Comparison of ENCODE assay signal across 32 mouse cellular contexts in genomic region chr8:64646421-64646820, GRCm38 (mm10). TPM values are rescaled to one million over a fixed set of nuclear protein-coding genes. Genes with fewer than 3 reads are reported as not detected.
DNase-seq lines count a peak whose midpoint lies in the region; ATAC-seq and TF ChIP-seq lines count a peak whose summit lies in the region.
"Had no signal": no experiment of that assay in that cellular context is flagged by ENCODE, and none has a peak within 500 bp of the region (broad histone marks: within the 10 kb centered on the region; RNA-seq: fewer than 3 reads in every experiment).

No protein-coding gene starts in this region.

- TF ChIP-seq EP300 in stomach, postnatal 0 days (optimal IDR thresholded peaks at IDR 0.05) = no peak

- WGBS in embryonic facial prominence, embryonic 12.5 days = 94% methylated on average over 5 of the region's 5 CpGs
- WGBS in embryonic facial prominence, embryonic 10.5 days = 91% methylated on average over 5 of the region's 5 CpGs
- WGBS in intestine, embryonic 14.5 days = 93% methylated on average over 5 of the region's 5 CpGs
- WGBS in intestine, postnatal 0 days = 89% methylated on average over 5 of the region's 5 CpGs
- 87% methylated on average over 5 of the region's 5 CpGs for WGBS in stomach, embryonic 16.5 days
- WGBS in stomach, postnatal 0 days = 88% methylated on average over 5 of the region's 5 CpGs

- H3K4me3 ChIP-seq in embryonic facial prominence, embryonic 12.5 days = no peak overlapping the region
- H3K4me3 ChIP-seq in embryonic facial prominence, embryonic 10.5 days = no peak overlapping the region
- no peak overlapping the region for H3K4me3 ChIP-seq in intestine, embryonic 14.5 days (ENCODE audit: low read depth, low read length)
- H3K4me3 ChIP-seq in intestine, postnatal 0 days (ENCODE audit: low read depth, low read length) = no peak overlapping the region
- no peak overlapping the region for H3K4me3 ChIP-seq in stomach, embryonic 16.5 days (replicated peaks; ENCODE audit: low read length)
- no peak overlapping the region for H3K4me3 ChIP-seq in stomach, postnatal 0 days (ENCODE audit: low read depth, low read length)
- H3K4me3 ChIP-seq: forebrain, embryonic 13.5 days; heart, embryonic 13.5 days; hindbrain, embryonic 10.5 days; hindbrain, embryonic 15.5 days; kidney, embryonic 15.5 days; limb, embryonic 12.5 days; liver, embryonic 15.5 days; midbrain, embryonic 10.5 days; myocyte; stomach, embryonic 15.5 days had no signal

- no peaks in the 10 kb centered on the region for H3K36me3 ChIP-seq in embryonic facial prominence, embryonic 12.5 days
- H3K36me3 ChIP-seq in embryonic facial prominence, embryonic 10.5 days (replicated peaks) = no peaks in the 10 kb centered on the region
- H3K36me3 ChIP-seq in intestine, embryonic 14.5 days (ENCODE audit: control insufficient read depth, insufficient read depth, low read length) = no peaks in the 10 kb centered on the region
- no peaks in the 10 kb centered on the region for H3K36me3 ChIP-seq in intestine, postnatal 0 days (ENCODE audit: control insufficient read depth, insufficient read depth)
- H3K36me3 ChIP-seq in stomach, embryonic 16.5 days (ENCODE audit: control insufficient read depth, insufficient read depth, low read length) = no peaks in the 10 kb centered on the region
- no peaks in the 10 kb centered on the region for H3K36me3 ChIP-seq in stomach, postnatal 0 days (ENCODE audit: control insufficient read depth, insufficient read depth, low read length)
- H3K36me3 ChIP-seq: heart, embryonic 13.5 days; hindbrain, embryonic 10.5 days; hindbrain, embryonic 15.5 days; kidney, embryonic 15.5 days; limb, embryonic 12.5 days; liver, embryonic 15.5 days; midbrain, embryonic 10.5 days; stomach, embryonic 15.5 days had no signal

- TF ChIP-seq CTCF in intestine, postnatal 0 days (IDR thresholded peaks at IDR 0.05; ENCODE audit: low read depth) = no peak
- TF ChIP-seq CTCF in stomach, postnatal 0 days (IDR thresholded peaks at IDR 0.05; ENCODE audit: low read depth) = no peak

- H3K9ac ChIP-seq in embryonic facial prominence, embryonic 12.5 days = no peak overlapping the region
- no peak overlapping the region for H3K9ac ChIP-seq in intestine, embryonic 14.5 days (ENCODE audit: low read length)
- H3K9ac ChIP-seq in intestine, postnatal 0 days (ENCODE audit: low read depth, low read length) = no peak overlapping the region
- H3K9ac ChIP-seq in stomach, embryonic 16.5 days (ENCODE audit: low read length) = no peak overlapping the region
- H3K9ac ChIP-seq in stomach, postnatal 0 days (ENCODE audit: low read length) = no peak overlapping the region
- H3K9ac ChIP-seq: forebrain, embryonic 13.5 days; heart, embryonic 13.5 days; hindbrain, embryonic 15.5 days; kidney, embryonic 15.5 days; limb, embryonic 12.5 days; liver, embryonic 15.5 days; lung, embryonic 14.5 days; stomach, embryonic 15.5 days had no signal

- H3K4me2 ChIP-seq in embryonic facial prominence, embryonic 12.5 days (replicated peaks) = no peak overlapping the region
- no peak overlapping the region for H3K4me2 ChIP-seq in intestine, embryonic 14.5 days (ENCODE audit: low read length)
- H3K4me2 ChIP-seq in intestine, postnatal 0 days (replicated peaks; ENCODE audit: low read depth) = no peak overlapping the region
- no peak overlapping the region for H3K4me2 ChIP-seq in stomach, embryonic 16.5 days (ENCODE audit: low read depth, low read length)
- no peak overlapping the region for H3K4me2 ChIP-seq in stomach, postnatal 0 days (replicated peaks; ENCODE audit: low read depth)
- H3K4me2 ChIP-seq: forebrain, embryonic 13.5 days; heart, embryonic 13.5 days; hindbrain, embryonic 15.5 days; kidney, embryonic 15.5 days; limb, embryonic 12.5 days; liver, embryonic 15.5 days; lung, embryonic 14.5 days; stomach, embryonic 15.5 days had no signal

- no peak for DNase-seq in embryonic facial prominence, embryonic 10.5 days (ENCODE audit: low spot score)
- DNase-seq in intestine, embryonic 14.5 days (ENCODE audit: low spot score) = no peak
- no peak for DNase-seq in stomach, postnatal 0 days (ENCODE audit: low spot score)
- peak; percentile 36 for DNase-seq in skeletal muscle tissue, adult 2 months (ENCODE audit: low read depth, low spot score)
- no peak for DNase-seq in adrenal gland, postnatal 4 days (ENCODE audit: low spot score in 2 of 2)
- DNase-seq: adrenal gland, postnatal 10 days; cerebellum, adult 8-10 months; heart, postnatal 14 days; kidney, adult 18-20 months; kidney, postnatal 25 days; layer of hippocampus, postnatal 36 days; lung, embryonic 14.5 days; retina, postnatal 1 day; right cerebral cortex, postnatal 14 days; thymus, adult 18-20 months; thymus, postnatal 25 days had no signal

- no peaks in the 10 kb centered on the region for H3K27me3 ChIP-seq in embryonic facial prominence, embryonic 12.5 days
- H3K27me3 ChIP-seq in embryonic facial prominence, embryonic 10.5 days (replicated peaks; ENCODE audit: low read depth, poor library complexity, severe bottlenecking) = no peaks in the 10 kb centered on the region
- H3K27me3 ChIP-seq in intestine, embryonic 14.5 days (replicated peaks; ENCODE audit: control insufficient read depth, insufficient read depth, low read length) = no peaks in the 10 kb centered on the region
- H3K27me3 ChIP-seq in intestine, postnatal 0 days (replicated peaks; ENCODE audit: control insufficient read depth, insufficient read depth, low read length) = no peaks in the 10 kb centered on the region
- no peaks in the 10 kb centered on the region for H3K27me3 ChIP-seq in stomach, embryonic 16.5 days (ENCODE audit: control insufficient read depth, insufficient read depth, low read length)
- no peaks in the 10 kb centered on the region for H3K27me3 ChIP-seq in stomach, postnatal 0 days (ENCODE audit: control insufficient read depth, insufficient read depth, low read length)
- H3K27me3 ChIP-seq: forebrain, embryonic 13.5 days; heart, embryonic 13.5 days; hindbrain, embryonic 15.5 days; kidney, embryonic 15.5 days; limb, embryonic 12.5 days; liver, embryonic 15.5 days; Patski; stomach, embryonic 15.5 days had no signal

- H3K9me3 ChIP-seq in embryonic facial prominence, embryonic 12.5 days = no peaks in the 10 kb centered on the region
- H3K9me3 ChIP-seq in embryonic facial prominence, embryonic 10.5 days = no peaks in the 10 kb centered on the region
- no peaks in the 10 kb centered on the region for H3K9me3 ChIP-seq in intestine, embryonic 14.5 days (ENCODE audit: control insufficient read depth, low read length)
- no peaks in the 10 kb centered on the region for H3K9me3 ChIP-seq in intestine, postnatal 0 days (ENCODE audit: control insufficient read depth)
- no peaks in the 10 kb centered on the region for H3K9me3 ChIP-seq in stomach, embryonic 16.5 days (replicated peaks; ENCODE audit: control insufficient read depth, low read length)
- no peaks in the 10 kb centered on the region for H3K9me3 ChIP-seq in stomach, postnatal 0 days (ENCODE audit: control insufficient read depth, low read length)
- H3K9me3 ChIP-seq: forebrain, embryonic 13.5 days; heart, embryonic 13.5 days; hindbrain, embryonic 10.5 days; hindbrain, embryonic 15.5 days; kidney, embryonic 15.5 days; limb, embryonic 12.5 days; liver, embryonic 15.5 days; midbrain, embryonic 10.5 days; stomach, embryonic 15.5 days had no signal

- ATAC-seq in embryonic facial prominence, embryonic 12.5 days (ENCODE audit: insufficient number of reproducible peaks, insufficient read depth, low FRiP score, low TSS enrichment) = 0 out of 2 replicates have a peak, but pooled peaks have one; percentile 22
- no peak for ATAC-seq in intestine, embryonic 14.5 days (replicated peaks; ENCODE audit: low FRiP score, low TSS enrichment, low read depth)
- no peak for ATAC-seq in intestine, postnatal 0 days
- no peak for ATAC-seq in stomach, embryonic 16.5 days (ENCODE audit: insufficient read depth, low FRiP score)
- ATAC-seq in stomach, postnatal 0 days (ENCODE audit: low FRiP score, low TSS enrichment) = no peak
- ATAC-seq: forebrain, embryonic 13.5 days; Patski had no signal

- H3K27ac ChIP-seq in embryonic facial prominence, embryonic 12.5 days = no peak overlapping the region
- no peak overlapping the region for H3K27ac ChIP-seq in embryonic facial prominence, embryonic 10.5 days (replicated peaks)
- peak overlapping the region; percentile 19; the same call in 1 of the 2 replicates for H3K27ac ChIP-seq in intestine, embryonic 14.5 days (ENCODE audit: low read depth)
- H3K27ac ChIP-seq in intestine, postnatal 0 days (ENCODE audit: low read depth, low read length) = no peak overlapping the region
- peak overlapping the region; percentile 58 for H3K27ac ChIP-seq in stomach, embryonic 16.5 days (ENCODE audit: low read length)
- H3K27ac ChIP-seq in stomach, postnatal 0 days (replicated peaks) = no peak overlapping the region
- H3K27ac ChIP-seq: forebrain, embryonic 13.5 days; heart, embryonic 13.5 days; hindbrain, embryonic 10.5 days; hindbrain, embryonic 15.5 days; kidney, embryonic 15.5 days; limb, embryonic 12.5 days; liver, embryonic 15.5 days; midbrain, embryonic 10.5 days had no signal

- no peaks in the 10 kb centered on the region for H3K4me1 ChIP-seq in embryonic facial prominence, embryonic 12.5 days
- H3K4me1 ChIP-seq in embryonic facial prominence, embryonic 10.5 days = no peaks in the 10 kb centered on the region
- H3K4me1 ChIP-seq in intestine, embryonic 14.5 days (replicated peaks; ENCODE audit: control insufficient read depth, insufficient read depth, low read length) = no peaks in the 10 kb centered on the region; the same call in 1 of the 2 replicates
- H3K4me1 ChIP-seq in intestine, postnatal 0 days (replicated peaks; ENCODE audit: control insufficient read depth, insufficient read depth, low read length) = no peaks in the 10 kb centered on the region
- H3K4me1 ChIP-seq in stomach, embryonic 16.5 days (ENCODE audit: control insufficient read depth, insufficient read depth, low read length) = no peaks in the 10 kb centered on the region
- no peaks in the 10 kb centered on the region for H3K4me1 ChIP-seq in stomach, postnatal 0 days (replicated peaks; ENCODE audit: control insufficient read depth, insufficient read depth)
- H3K4me1 ChIP-seq: hindbrain, embryonic 10.5 days; kidney, embryonic 15.5 days; limb, embryonic 12.5 days; liver, embryonic 15.5 days; stomach, embryonic 15.5 days had no signal

RNA-seq across cellular contexts. Expression of gene Cpe, which starts 46.4 kb away (rescaled TPM):
- 182 and 183 TPM in 2 replicates for polyA plus RNA-seq in embryonic facial prominence, embryonic 12.5 days (2016; fragmentation: Nextera tagmentation; extraction: Ambion mirVana)
- polyA plus RNA-seq in embryonic facial prominence, embryonic 10.5 days (2016; fragmentation: Nextera tagmentation; extraction: Ambion mirVana) = 75.7 and 81.6 TPM in 2 replicates
- 204 and 211 TPM in 2 replicates for polyA plus RNA-seq in intestine, embryonic 14.5 days (2014; fragmentation: Nextera tagmentation; extraction: Ambion mirVana)
- 173 and 185 TPM in 2 replicates for polyA plus RNA-seq in intestine, postnatal 0 days (2015; fragmentation: Nextera tagmentation; extraction: Ambion mirVana)
- 122 and 151 TPM in 2 replicates for polyA plus RNA-seq in stomach, embryonic 16.5 days (2015; fragmentation: Nextera tagmentation; extraction: Ambion mirVana)
- 133 and 175 TPM in 2 replicates for polyA plus RNA-seq in stomach, postnatal 0 days (2015; fragmentation: Nextera tagmentation; extraction: Ambion mirVana)
- 100 to 1,000 TPM; 515 to 519 TPM for total RNA-seq in adrenal gland, postnatal 4 days (2021)
- total RNA-seq: megakaryocyte progenitor cell, adult 5-6 weeks; MEL had no signal

Comparison
In these comparisons a context has a peak if more than half of its experiments do, and no peak if none do; other contexts are left out.
1. H3K27ac ChIP-seq: peak in intestine, embryonic 14.5 days (single experiment) and stomach, embryonic 16.5 days (single experiment); none in embryonic facial prominence, embryonic 12.5 days (single experiment), embryonic facial prominence, embryonic 10.5 days (single experiment), intestine, postnatal 0 days (single experiment) and stomach, postnatal 0 days (single experiment).